Mouse (Mus musculus) hindbrain, embryonic 14.5 days (tissue): Measurements from ENCODE around the gene Mical1. TPM values are rescaled to one million over a fixed set of nuclear protein-coding genes. Genes with fewer than 3 reads are reported as not detected.
A peak's percentile ranks its signal among the peaks of the same experiment; 100 is the strongest.
"Not testable (repeated sequence)": the region's sequence is repeated elsewhere in the genome, so short reads cannot be mapped to it uniquely, and the experiment has no call there.

Source experiments
- ATAC-seq: fragments of 200-750 bp; cut with Nextera tagmentation; 2 replicates; pipeline ENCODE4 v1.8.0; 2017; ENCODE audit warnings: moderate number of reproducible peaks, mild to moderate bottlenecking, moderate TSS enrichment, moderate library complexity; ENCODE audit not compliant: low FRiP score
- DNase-seq: peaks from one replicate; pipeline ENCODE4 v3.0.0-alpha.2; 2015; ENCODE audit warnings: low spot score
- H3K27ac ChIP-seq: fragments of 300-500 bp; sonication (generic); 2 replicates; pipeline ENCODE4 v1.5.1; 2014; ENCODE audit warnings: mild to moderate bottlenecking, moderate library complexity
- H3K27me3 ChIP-seq: fragments of 300-500 bp; sonication (generic); 2 replicates; pipeline ENCODE4 v1.6.1; 2014; ENCODE audit warnings: mild to moderate bottlenecking, low read length, mixed read lengths; ENCODE audit not compliant: control insufficient read depth, insufficient read depth
- H3K36me3 ChIP-seq: fragments of 300-500 bp; sonication (generic); replicated peaks from 2 replicates; pipeline ENCODE4 v1.6.1; 2014; ENCODE audit not compliant: control insufficient read depth, insufficient read depth
- H3K4me1 ChIP-seq: fragments of 300-500 bp; sonication (generic); replicated peaks from 2 replicates; pipeline ENCODE4 v1.6.1; 2014; ENCODE audit warnings: antibody characterized with exemption, low read length, mixed read lengths; ENCODE audit not compliant: control insufficient read depth, insufficient read depth
- H3K4me2 ChIP-seq: fragments of 300-500 bp; sonication (generic); replicated peaks from 2 replicates; pipeline ENCODE4 v1.6.1; 2014; ENCODE audit warnings: mild to moderate bottlenecking, moderate library complexity
- H3K4me3 ChIP-seq: fragments of 300-500 bp; sonication (generic); replicated peaks from 2 replicates; pipeline ENCODE4 v1.5.1; 2014; ENCODE audit warnings: mild to moderate bottlenecking, low read length
- H3K9ac ChIP-seq: fragments of 300-500 bp; sonication (generic); 2 replicates; pipeline ENCODE4 v1.6.1; 2014
- H3K9me3 ChIP-seq: fragments of 300-500 bp; sonication (generic); 2 replicates; pipeline ENCODE4 v1.6.1; 2016; ENCODE audit warnings: low read length; ENCODE audit not compliant: control insufficient read depth
- WGBS: fragments of 180-500 bp; shearing (Covaris S2); extraction: QIAGEN DNeasy Blood & Tissue Kit; methylation state at CpG from one replicate; pipeline ENCODE4 v1.1.7; 2014; 5-methylcytosine and 5-hydroxymethylcytosine counted together
- polyA plus RNA-seq: library from polyadenylated mRNA; unstranded; fragments of >200 nt; fragmentation: Nextera tagmentation; extraction: Ambion mirVana; gene quantifications from 2 replicates; pipeline ENCODE4 v1.2.1, GENCODE M21; 2014

The Mical1 gene
- polyA plus RNA-seq, 1 experiment from 2014 or later: 22.8 TPM

DNA sequence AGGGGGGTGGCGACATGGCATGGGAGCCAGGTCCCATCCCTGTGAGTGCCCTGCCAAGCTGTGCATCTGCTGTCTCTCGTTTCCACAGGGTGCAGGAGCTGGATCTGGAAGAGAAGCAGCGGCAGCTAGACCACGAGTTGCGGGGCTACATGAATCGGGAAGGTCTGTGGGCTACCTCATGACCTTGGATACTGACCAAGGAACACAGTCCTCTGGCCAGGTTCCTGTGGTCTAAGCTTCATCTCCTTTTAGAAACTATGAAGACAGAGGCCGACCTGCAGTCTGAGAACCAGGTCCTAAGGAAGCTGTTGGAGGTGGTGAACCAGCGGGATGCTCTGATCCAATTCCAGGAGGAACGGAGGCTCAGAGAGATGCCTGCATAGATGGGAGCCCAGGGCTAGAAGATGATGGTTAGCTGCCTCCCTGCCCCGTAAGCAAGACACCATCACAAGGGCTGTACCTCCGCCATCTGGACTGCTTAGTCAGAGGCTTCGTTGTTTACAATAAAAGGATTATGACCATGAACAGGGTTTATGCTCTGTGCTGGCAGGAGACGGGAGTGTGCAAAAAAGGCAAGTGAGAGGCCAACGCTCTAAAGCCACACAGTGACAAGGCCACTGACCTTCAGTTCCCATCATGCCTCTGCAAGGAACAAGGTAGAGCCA lies 10.5 kb downstream of the Mical1 start:
- Histone ChIP-seq H3K9me3 (no peaks in the 10 kb centered on the region), H3K27me3 (peaks cover 3% of the 10 kb centered on the region), H3K36me3 (peaks cover 51% of the 10 kb centered on the region), H3K4me2 (no peak overlapping the region), H3K4me3 (no peak overlapping the region), H3K4me1 (0 out of 2 replicates have a peak, but pooled peaks cover 15% of the 10 kb centered on the region), H3K9ac (no peak overlapping the region), H3K27ac (no peak overlapping the region)
- ATAC-seq (no peak), DNase-seq (no peak)
- 83% methylated on average over 14 of the region's 14 CpGs for WGBS

DNA sequence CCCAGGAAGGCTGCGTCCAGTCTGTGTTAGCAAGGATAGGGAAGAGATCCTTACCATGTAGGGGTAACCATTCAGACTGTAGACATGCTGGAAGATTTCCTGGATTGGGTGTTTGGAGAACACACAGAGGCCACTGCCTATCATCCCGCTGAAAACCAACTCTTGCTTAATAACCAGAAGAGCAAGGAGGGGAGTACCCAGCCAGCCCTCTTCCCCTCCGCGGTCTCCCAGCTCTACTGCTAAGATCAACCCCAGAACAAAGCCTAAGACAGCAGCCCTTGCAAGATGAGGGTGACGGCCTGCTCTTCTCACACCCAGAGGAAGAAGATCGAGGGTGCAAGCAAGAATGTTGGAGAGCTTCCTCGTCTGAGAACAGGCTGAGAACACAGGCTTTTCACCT lies 12.8 kb downstream of the Mical1 start:
- no peaks in the 10 kb centered on the region for H3K9me3 ChIP-seq
- WGBS: 45% methylated on average over 7 of the region's 7 CpGs
- peak overlapping the region; percentile 69; the same call in 1 of the 2 replicates for H3K9ac ChIP-seq
- peaks cover 5% of the 10 kb centered on the region for H3K27me3 ChIP-seq
- H3K4me1 ChIP-seq: 0 out of 2 replicates have a peak, but pooled peaks cover 15% of the 10 kb centered on the region
- H3K4me3 ChIP-seq: peak overlapping the region; percentile 51
- DNase-seq (no peak), ATAC-seq (no peak)
- peak overlapping the region; percentile 95 for H3K4me2 ChIP-seq
- peaks cover 34% of the 10 kb centered on the region for H3K36me3 ChIP-seq
- no peak overlapping the region for H3K27ac ChIP-seq

DNA sequence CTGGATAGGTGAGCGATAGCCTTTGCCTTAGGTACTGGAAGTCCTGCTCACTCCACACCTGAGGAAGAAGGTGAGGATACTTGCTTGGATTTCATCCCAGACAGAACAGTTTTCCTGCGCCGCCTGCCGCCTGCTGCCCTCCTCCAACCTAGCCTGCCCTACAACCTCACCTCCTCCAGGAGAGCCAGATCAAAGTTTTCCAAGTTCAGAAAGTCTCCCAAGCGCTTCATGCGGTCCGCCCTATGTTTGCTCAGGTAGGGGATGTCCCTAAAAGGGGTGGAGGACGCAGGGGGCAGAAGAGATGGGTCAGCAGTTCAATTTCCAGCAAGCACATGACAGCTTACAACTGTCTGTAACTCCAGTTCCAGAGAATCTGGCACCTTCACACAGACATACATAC lies 13.2 kb downstream of the Mical1 start:
- peak overlapping the region; percentile 95 for H3K4me2 ChIP-seq
- H3K9me3 ChIP-seq: no peaks in the 10 kb centered on the region
- H3K4me3 ChIP-seq: peak overlapping the region; percentile 51
- peak overlapping the region; percentile 69; the same call in 1 of the 2 replicates for H3K9ac ChIP-seq
- 0 out of 2 replicates have a peak, but pooled peaks cover 15% of the 10 kb centered on the region for H3K4me1 ChIP-seq
- peaks cover 5% of the 10 kb centered on the region for H3K27me3 ChIP-seq
- peaks cover 34% of the 10 kb centered on the region for H3K36me3 ChIP-seq
- WGBS: 38% methylated on average over 8 of the region's 8 CpGs
- ATAC-seq (no peak), DNase-seq (no peak)
- H3K27ac ChIP-seq: no peak overlapping the region

DNA sequence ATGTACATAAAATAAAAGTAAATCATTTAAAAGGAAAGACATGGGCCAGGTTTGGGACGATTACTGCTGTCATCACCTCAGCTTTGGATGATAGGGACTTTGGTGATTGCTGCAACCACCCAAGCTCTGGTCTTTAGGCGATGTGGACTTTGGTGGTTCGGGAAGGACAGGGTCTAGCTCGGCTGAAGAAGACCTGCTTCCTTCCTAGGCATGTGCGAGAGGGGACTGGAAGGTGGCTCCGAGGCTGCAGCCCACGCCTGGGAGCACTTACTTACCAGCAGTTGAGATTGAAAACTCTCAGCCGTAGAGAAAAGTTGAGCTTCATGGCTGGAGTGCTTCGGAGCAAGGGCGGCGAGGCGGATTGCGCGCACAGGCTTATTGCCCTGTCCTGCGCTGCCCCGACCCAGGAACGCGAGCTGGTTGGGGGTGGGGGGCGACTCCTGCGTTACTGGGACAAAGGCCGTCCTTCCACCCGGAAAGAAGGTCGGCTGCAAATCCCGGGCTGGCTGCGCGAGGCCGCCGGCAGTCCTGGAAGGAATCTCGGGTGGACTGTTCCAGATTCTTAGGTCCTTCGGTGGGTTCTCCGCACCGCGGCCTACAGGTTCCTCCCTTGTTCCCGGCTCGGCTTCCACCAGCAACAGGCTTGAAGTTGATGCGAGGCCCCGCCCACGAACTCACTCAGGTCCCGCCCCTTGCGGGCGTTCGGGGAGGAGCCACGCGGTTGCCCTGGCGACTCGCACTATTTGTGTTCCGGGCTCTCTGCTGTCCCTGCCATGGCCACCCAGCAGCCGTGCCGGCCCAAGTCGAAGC lies 13.8 kb downstream of the Mical1 start, which contains the start of the genes Smpd2 and Ppil6:
Gene Smpd2, minus strand, starts transcription at position 662 of the 810 bp plus-strand sequence.
Gene Ppil6, plus strand, starts transcription at position 732 of the 810 bp plus-strand sequence.
- under 1% methylated on average over 50 of the region's 50 CpGs for WGBS

DNA sequence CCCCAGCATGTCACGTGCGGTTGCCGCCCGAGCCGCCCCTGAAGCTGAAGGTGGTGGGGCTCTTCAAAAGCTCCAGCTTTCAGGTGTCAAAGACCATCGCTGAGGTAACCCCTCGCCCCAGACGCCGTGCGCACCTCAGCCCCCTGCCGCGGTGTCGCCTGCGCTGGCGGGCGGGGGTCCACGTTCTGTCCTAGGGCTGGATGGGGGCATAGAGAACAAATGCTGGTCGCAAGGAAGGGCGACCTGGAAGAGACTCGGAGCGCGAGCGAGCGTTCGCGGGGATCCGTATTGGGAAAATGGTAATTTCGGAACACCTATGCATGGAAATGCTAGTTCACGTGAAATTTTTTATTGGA lies 14.4 kb downstream of the Mical1 start:
- Histone ChIP-seq H3K9ac (peak overlapping the region; percentile 69), H3K4me3 (peak overlapping the region; percentile 51), H3K27ac (no peak overlapping the region), H3K4me2 (peak overlapping the region; percentile 95), H3K36me3 (peaks cover 24% of the 10 kb centered on the region), H3K27me3 (peaks cover 5% of the 10 kb centered on the region), H3K4me1 (0 out of 2 replicates have a peak, but pooled peaks cover 15% of the 10 kb centered on the region), H3K9me3 (no peaks in the 10 kb centered on the region)
- ATAC-seq (peak; percentile 58; the same call in 1 of the 2 replicates), DNase-seq (no peak)
- under 1% methylated on average over 29 of the region's 29 CpGs for WGBS

More for the DNA sequence above, 13.8 kb downstream of the Mical1 start, which contains the start of the genes Smpd2 and Ppil6:
- Histone ChIP-seq H3K9me3 (no peaks in the 10 kb centered on the region), H3K36me3 (peaks cover 30% of the 10 kb centered on the region), H3K4me3 (peak within 1 kb of the TSS; percentile 51), H3K4me2 (peak within 1 kb of the TSS; percentile 95), H3K27ac (no peak within 1 kb of the TSS), H3K9ac (peak within 1 kb of the TSS; percentile 69), H3K27me3 (peaks cover 5% of the 10 kb centered on the region), H3K4me1 (0 out of 2 replicates have a peak, but pooled peaks cover 15% of the 10 kb centered on the region)
- ATAC-seq (peak; percentile 95), DNase-seq (peak; percentile 90)

DNA sequence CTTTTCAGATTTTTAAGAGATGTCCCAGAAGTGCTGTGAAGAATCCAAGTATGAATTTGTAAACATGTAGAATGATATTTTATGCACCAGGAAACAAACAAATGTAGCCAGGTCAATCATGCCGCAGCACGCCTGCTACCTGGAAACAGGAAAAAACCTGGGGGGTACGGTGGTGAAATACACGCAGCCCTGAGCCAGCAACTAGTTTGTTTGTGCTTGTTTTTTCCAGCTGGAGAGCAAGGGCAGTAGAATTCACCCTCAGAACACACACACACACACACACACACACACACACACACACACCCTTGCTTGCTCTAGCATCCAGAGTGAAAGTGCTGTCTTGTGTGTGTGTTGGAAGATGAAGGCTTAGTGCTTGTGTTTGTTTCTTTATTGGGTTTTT lies 15.0 kb downstream of the Mical1 start:
- Histone ChIP-seq H3K4me1 (0 out of 2 replicates have a peak, but pooled peaks cover 15% of the 10 kb centered on the region), H3K36me3 (peaks cover 19% of the 10 kb centered on the region), H3K9ac (no peak overlapping the region), H3K9me3 (no peaks in the 10 kb centered on the region), H3K4me2 (peak overlapping the region; percentile 95), H3K27me3 (peaks cover 5% of the 10 kb centered on the region), H3K27ac (no peak overlapping the region), H3K4me3 (peak overlapping the region; percentile 51)
- ATAC-seq (no peak), DNase-seq (no peak)
- 41% methylated on average over 4 of the region's 4 CpGs for WGBS

DNA sequence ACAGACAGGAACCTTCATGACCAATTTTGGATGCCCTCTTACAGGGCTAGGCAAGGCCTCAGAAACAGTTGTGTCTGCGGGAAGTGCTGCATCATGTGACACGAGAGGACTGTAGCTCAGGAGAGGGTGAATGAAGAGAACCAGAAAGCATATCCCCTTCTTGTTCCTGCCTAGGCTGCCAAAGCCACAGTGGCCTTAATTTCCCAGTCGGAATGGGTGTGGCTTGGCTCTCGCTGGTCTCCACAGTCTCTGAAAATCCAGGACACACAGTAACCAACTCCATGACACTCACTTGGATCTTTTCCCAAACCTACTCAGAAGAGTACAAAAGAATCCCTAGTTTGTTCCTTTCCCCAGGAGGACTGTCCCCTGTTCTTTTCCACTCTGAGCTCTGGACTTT lies 24.8 kb downstream of the Mical1 start:
- no peak overlapping the region for H3K4me2 ChIP-seq
- ATAC-seq: no peak
- H3K36me3 ChIP-seq: no peaks in the 10 kb centered on the region
- no peaks in the 10 kb centered on the region for H3K27me3 ChIP-seq
- H3K9me3 ChIP-seq: no peaks in the 10 kb centered on the region
- no peaks in the 10 kb centered on the region for H3K4me1 ChIP-seq
- peak; percentile 52 for DNase-seq
- WGBS: 60% methylated on average over 4 of the region's 4 CpGs
- no peak overlapping the region for H3K27ac ChIP-seq
- no peak overlapping the region for H3K4me3 ChIP-seq
- no peak overlapping the region for H3K9ac ChIP-seq

DNA sequence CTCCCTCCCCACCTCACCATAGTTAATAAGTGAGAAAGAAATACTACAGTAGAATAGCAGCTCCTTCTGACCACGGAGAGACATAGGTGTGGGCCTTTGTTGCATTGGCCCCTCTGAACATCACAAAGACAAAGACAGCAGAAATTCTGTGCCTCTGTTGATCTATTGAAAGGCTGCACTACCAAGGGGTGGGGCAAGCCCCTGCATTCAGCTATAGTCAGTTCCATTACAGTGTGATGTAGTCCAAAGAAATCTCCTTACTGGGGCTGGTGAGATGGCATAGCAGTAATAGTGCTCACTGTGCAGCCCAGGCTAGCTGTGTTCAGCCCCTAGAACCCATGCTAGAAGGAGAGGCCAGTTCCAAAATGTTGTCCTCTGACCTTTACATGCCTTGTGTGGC lies 28.9 kb downstream of the Mical1 start:
- Histone ChIP-seq H3K27me3 (no peaks in the 10 kb centered on the region), H3K4me3 (no peak overlapping the region), H3K4me1 (no peaks in the 10 kb centered on the region), H3K36me3 (no peaks in the 10 kb centered on the region), H3K9me3 (no peaks in the 10 kb centered on the region), H3K4me2 (no peak overlapping the region), H3K9ac (no peak overlapping the region), H3K27ac (no peak overlapping the region)
- 88% methylated on average over 1 of the region's 1 CpGs for WGBS
- DNase-seq: no peak
- ATAC-seq: no peak; the same call in 1 of the 2 replicates

DNA sequence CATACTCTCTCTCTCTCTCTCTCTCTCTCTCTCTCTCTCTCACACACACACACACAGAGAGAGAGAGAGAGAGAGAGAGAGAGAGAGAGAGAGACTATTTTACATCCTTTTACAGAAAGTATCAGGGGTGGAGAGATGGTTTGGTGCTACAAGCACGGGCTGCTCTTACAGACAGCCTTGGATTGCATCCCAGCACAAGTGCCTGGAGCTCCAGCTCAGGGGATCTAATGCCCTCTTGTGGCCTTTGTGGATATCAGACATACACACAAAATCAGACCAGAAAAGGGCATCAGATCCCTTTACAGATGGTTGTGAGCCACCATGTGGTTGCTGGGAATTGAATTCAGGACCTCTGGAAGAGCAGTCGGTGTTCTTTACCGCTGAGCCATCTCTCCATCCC lies 29.3 kb downstream of the Mical1 start:
- WGBS: 3% methylated on average over 3 of the region's 3 CpGs

More for the DNA sequence above, 29.3 kb downstream of the Mical1 start:
- not testable (repeated sequence) for H3K4me1 ChIP-seq, H3K36me3 ChIP-seq, H3K27me3 ChIP-seq, H3K27ac ChIP-seq, H3K4me3 ChIP-seq, H3K4me2 ChIP-seq, H3K9me3 ChIP-seq, H3K9ac ChIP-seq
- ATAC-seq: peak; percentile 66; the same call in 1 of the 2 replicates
- DNase-seq: peak; percentile 84
